Mouse (Mus musculus) lung, postnatal 25 days (tissue): ENCODE data around the gene Pla1a.

Source experiments
- DNase-seq: peaks from one replicate; pipeline ENCODE4 v3.0.0; 2022; ENCODE audit warnings: low spot score

Gene Pla1a

DNA sequence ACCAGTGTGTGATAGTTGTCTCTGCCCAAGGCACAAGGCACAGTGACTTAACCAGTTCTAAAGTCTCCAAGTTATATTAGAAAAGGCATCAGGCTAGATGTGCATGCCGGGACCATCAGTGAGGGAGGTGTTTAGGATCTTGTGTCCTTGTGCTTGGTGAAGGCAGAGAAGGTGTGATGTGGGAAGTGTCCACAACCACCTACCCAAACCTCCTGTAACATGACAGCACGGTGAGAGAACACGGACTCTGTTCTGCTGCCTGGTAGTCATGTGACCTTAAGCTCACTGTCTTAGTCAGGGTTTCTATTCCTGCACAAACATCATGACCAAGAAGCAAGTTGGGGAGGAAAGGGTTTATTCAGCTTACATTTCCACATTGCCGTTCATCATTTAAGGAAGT lies 66.7 kb downstream of the Pla1a start:
- DNase-seq, result no peak

DNA sequence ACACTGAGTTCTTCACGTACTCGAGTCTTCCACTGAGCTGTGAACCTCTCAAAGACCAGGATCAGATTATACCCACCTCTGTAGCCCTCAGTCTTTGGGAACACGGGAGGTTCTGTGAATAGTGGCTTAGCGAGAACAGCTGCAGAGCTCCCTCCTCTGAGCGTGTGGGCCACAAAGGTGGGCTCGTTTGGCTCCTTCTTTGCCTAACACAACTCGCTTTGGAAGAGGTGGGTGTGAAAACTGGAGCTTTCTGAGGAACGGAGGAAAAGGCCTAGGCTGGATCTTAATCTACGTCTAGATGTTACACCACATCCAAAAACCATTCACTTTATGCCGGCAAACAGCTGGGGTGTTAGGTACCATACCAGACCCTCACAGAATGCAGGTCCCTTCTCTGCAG lies 67.6 kb downstream of the Pla1a start:
- DNase-seq, result no peak

GRCm38 (mm10) chr16:38363657-38364056 lies 69.3 kb downstream of the Pla1a start:
- DNase-seq, result no peak

DNA sequence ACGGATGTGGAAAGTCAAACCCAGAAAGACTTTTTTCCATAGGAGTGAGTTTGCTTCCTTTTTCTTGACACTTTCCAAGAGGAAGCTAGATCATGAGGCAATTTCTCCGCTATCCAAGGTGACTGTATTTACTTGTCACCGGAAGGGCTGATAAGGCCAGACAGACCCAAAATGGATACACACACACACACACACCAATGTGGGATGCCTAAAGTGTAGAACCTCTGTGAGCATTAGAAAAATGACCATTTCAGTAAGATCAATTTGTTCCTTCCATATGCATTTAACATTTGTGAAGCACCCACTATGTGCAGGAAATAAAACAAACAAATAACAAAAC lies 69.7 kb downstream of the Pla1a start:
- no peak for DNase-seq

DNA sequence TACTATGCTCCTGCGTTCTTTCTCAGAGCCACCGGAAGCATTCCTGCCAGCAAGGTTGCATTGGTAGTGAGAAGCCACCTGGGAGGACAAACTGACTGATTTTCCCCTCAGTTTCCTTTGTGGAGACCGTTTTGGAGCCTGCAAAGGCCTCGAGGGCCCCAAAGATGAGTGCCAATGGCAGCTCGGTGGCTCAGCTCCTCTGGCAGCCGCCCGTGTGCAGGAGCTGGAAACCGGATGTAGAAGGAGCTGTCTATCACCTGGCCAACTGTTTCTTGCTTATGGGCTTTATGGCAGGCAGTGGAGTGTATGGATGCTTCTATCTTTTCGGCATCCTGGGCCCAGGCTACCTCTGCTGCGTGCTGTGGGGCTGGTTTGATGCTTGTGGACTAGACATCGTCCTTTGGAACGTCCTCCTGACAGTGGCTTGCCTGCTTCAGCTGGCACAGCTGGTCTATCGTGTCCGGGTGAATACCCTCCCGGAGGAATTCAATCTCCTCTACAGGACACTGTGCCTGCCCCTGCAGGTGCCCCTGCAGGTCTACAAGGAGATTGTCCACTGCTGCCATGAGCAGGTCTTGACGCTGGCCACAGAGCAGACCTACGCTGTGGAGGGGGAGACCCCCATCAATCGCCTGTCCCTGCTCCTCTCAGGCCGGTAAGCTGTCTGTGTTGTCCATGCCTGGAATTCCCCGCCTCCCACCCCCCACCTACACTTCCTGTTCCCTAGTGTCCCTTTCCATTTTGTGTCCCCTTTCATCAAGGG lies 70.3 kb downstream of the Pla1a start:
- DNase-seq, result no peak

GRCm38 (mm10) chr16:38361933-38362332 lies 71.0 kb downstream of the Pla1a start, which contains the start of gene Popdc2:
TSS of gene Popdc2 (plus strand) at chr16:38362209.
- no peak for DNase-seq

DNA sequence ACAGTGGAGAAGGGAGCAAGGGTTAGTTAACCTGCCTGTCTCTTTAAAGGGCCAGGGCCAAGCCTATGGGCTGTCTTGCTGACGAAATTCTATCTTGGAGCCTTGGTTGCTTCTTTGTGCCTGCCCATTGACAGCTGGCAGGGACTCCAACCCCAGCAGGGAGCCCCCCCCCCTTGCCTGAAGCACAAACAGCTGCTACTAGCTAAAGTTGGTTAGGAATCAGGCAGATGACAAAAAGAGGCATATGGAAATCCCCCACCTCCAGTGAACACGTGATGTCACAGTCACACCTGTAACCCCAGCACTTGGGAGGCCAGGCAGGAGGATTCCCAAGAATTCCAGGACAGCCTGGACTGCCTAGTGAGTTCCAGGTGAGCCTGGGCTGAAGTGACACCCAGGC lies 72.6 kb downstream of the Pla1a start:
- DNase-seq, result no peak

DNA sequence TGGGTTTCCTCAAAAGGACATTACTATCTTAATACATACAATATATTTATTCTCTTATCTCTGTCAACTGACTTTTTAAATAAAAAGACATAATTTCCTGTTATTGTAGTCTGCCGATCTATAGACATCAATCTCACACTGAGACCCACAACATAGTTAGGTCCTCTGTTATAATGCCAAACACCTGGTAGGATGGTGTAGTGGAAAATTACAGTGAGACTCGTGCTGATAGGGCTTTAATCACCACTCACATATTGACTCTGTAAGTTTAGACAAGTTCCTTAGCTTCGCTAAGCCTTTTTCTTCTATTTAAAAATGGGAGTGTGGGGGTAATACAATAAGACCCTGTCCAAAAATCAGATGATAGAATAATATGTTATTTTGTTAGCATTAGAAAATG lies 73.1 kb downstream of the Pla1a start:
- DNase-seq, result no peak

GRCm38 (mm10) chr16:38359241-38359640 lies 73.7 kb downstream of the Pla1a start:
- no peak for DNase-seq

GRCm38 (mm10) chr16:38358256-38358812 lies 74.6 kb downstream of the Pla1a start:
- no peak for DNase-seq

DNA sequence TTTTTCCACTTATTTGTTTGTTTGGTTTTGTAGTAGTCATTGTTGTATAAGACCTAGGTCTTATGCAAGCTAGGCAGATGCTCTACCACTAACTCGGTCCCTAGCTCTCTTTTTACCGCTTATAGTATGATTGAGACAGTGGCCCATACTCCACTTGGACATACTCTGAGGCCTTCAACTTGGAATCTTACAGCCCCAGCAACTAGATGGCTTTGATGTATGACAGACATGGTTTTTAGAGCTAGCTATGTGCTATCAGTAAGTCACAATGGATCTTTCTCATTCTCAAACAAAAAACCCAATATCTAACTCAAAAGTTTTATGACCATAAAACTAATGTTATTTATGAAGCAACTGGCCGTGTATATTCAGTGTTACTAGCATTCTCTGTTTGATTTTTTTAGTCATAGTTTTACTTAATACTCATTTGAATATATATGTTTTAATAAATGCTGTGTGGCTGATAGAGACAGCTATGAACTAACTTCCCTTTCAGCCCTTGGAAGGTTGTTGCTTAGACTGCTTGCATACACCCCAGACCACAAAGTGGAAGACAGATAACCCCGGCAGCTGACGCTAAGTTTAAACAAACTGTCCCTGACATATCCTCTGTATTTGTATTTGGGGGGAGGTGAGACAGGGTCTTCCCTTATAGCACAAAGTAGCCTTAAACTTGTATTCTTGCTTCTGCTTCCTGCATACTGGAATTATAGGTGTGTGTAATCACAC lies 78.6 kb downstream of the Pla1a start:
- no peak for DNase-seq

DNA sequence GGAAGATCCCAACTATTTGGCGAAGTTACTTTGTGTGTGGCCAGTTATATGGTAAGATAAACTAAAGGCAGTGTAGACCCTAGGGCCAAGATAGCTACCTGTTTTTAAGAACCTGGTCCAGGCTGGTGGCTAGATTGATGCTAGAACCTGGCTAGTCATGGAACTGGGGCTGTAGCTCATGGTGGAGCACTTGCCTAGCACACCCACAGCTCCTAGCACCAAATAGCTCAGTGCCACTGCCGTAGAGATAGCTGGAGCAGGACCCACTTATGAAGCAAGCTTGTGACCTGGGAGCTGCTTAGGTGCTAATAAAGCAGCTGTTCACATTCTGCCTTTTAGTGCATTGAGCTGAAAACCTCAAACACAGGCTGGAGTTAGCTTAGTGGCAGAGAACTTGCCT lies 79.3 kb downstream of the Pla1a start:
- DNase-seq, result no peak

GRCm38 (mm10) chr16:38352851-38353250 lies 80.1 kb downstream of the Pla1a start:
- DNase-seq, result no peak

GRCm38 (mm10) chr16:38352031-38352430 lies 80.9 kb downstream of the Pla1a start:
- no peak for DNase-seq

- no peak for DNase-seq
These were observed 82.0 kb downstream of the Pla1a start for GRCm38 (mm10) chr16:38350939-38351338.

DNA sequence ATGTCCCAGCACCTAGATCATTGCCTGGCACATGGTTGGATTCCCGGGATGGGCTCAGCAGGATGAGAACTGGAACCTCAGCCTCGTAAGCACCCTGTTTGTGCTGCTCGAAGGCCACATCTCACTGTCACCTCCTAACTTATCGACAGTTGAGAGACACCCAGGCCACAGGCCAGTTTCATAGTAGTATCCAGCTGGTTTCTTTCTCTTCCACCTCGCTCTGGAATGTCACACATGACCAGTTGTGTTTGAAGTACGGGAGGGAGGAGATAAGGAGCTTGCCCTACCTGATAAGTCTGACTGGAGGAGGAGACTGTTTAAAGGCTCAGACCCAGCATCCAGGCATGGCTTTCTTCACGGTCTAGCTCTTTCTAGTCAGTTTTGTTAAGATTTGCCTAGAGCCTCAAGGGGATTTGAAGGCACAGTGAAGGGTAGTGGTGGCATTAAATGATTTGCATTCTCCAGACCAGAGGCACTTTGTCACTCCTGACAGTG lies 82.5 kb downstream of the Pla1a start:
- peak; percentile 59 for DNase-seq

DNA sequence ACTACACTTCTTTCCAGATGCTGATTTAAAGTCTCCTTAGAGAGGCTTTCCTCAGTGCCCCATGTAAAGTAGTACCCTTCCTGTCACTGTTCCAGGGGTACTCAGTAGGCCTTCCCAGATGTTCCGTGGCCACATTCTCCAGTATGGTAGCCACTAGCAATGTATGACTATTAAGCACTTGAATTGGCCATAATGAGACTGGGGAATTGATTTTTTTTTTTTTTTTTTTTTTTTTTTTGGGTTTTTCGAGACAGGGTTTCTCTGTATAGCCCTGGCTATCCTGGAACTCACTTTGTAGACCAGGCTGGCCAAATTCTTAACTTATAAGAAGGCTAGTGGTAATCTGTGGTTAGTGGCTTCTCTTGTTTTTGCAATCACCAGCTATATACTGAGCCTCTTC lies 83.1 kb downstream of the Pla1a start:
- DNase-seq, result no peak

DNA sequence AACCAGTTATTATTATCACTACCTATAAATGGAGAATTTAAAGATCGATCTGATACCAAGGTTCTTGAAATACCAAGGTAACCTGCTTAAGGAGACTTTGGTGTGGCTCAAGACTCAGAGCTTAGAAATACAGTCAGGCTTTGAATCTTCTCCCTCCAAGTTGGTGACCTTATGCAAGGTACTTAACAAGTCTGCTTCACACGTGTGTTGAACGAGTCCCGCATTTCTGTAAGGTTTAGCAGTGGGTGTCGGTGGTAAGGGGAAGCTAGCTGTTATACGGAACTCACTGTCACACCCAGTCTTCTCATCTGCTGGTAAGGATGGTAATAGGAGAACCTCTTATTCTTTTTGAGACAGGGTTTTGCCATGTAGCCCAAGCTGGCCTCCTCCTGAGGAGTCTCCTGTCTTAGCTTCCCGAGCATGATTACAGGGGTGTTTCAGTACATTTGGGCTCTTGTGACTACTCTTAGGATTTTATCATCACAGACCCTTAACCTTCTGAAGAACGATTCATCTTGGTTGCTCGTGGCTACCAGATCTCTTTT lies 84.7 kb downstream of the Pla1a start:
- DNase-seq, result no peak

- DNase-seq, result no peak
These were observed 85.4 kb downstream of the Pla1a start for GRCm38 (mm10) chr16:38347588-38347987.

- DNase-seq, result peak; percentile 96
These were observed 86.2 kb downstream of the Pla1a start, which contains the start of the genes Cox17 and Gm21987 for GRCm38 (mm10) chr16:38346529-38347325. TSS of gene Cox17 (plus strand) at chr16:38346991. TSS of gene Gm21987 (plus strand) at chr16:38347040.
